Mouse (Mus musculus) limb, embryonic 13.5 days (tissue): Measurements from ENCODE around the gene Gm49380. TPM values are rescaled to one million over a fixed set of nuclear protein-coding genes. Genes with fewer than 3 reads are reported as not detected.
A peak's percentile ranks its signal among the peaks of the same experiment; 100 is the strongest.

ENCODE experiments used
- ATAC-seq: fragments of 200-750 bp; cut with Nextera tagmentation; 2 replicates; pipeline ENCODE4 v1.8.0; 2017; ENCODE audit warnings: low read depth, moderate number of reproducible peaks, moderate TSS enrichment; ENCODE audit not compliant: low FRiP score
- H3K27ac ChIP-seq: fragments of 300-500 bp; sonication (generic); 2 replicates; pipeline ENCODE4 v1.5.1; 2015; ENCODE audit warnings: inconsistent platforms, mild to moderate bottlenecking, moderate library complexity
- H3K27me3 ChIP-seq: fragments of 300-500 bp; sonication (generic); 2 replicates; pipeline ENCODE4 v1.6.1; 2015; ENCODE audit warnings: mild to moderate bottlenecking, inconsistent platforms
- H3K36me3 ChIP-seq: fragments of 300-500 bp; sonication (generic); 2 replicates; pipeline ENCODE4 v1.6.1; 2015; ENCODE audit warnings: inconsistent platforms, mild to moderate bottlenecking, moderate library complexity
- H3K4me1 ChIP-seq: fragments of 300-500 bp; sonication (generic); 2 replicates; pipeline ENCODE4 v1.6.1; 2015; ENCODE audit warnings: inconsistent platforms
- H3K4me2 ChIP-seq: fragments of 300-500 bp; sonication (generic); replicated peaks from 2 replicates; pipeline ENCODE4 v1.6.1; 2015; ENCODE audit warnings: inconsistent platforms, mild to moderate bottlenecking, moderate library complexity
- H3K4me3 ChIP-seq: fragments of 300-500 bp; sonication (generic); 2 replicates; pipeline ENCODE4 v1.5.1; 2015; ENCODE audit warnings: moderate library complexity, mild to moderate bottlenecking, inconsistent platforms
- H3K9ac ChIP-seq: fragments of 300-500 bp; sonication (generic); 2 replicates; pipeline ENCODE4 v1.6.1; 2015; ENCODE audit warnings: mild to moderate bottlenecking, inconsistent platforms
- H3K9me3 ChIP-seq: fragments of 300-500 bp; sonication (generic); 2 replicates; pipeline ENCODE4 v1.6.1; 2016; ENCODE audit warnings: inconsistent platforms
- WGBS: fragments of 180-500 bp; shearing (Covaris S2); methylation state at CpG from one replicate; pipeline ENCODE4 v1.1.7; 2015; 5-methylcytosine and 5-hydroxymethylcytosine counted together
- polyA plus RNA-seq: library from polyadenylated mRNA; unstranded; fragments of >200 nt; fragmentation: Nextera tagmentation; extraction: Ambion mirVana; gene quantifications from 2 replicates; pipeline ENCODE4 v1.2.1, GENCODE M21; 2015

Gene Gm49380
- polyA plus RNA-seq, 1 experiment from 2014 or later = 0.10 TPM

GRCm38 (mm10) chr9:44133287-44133686 is 20.0 kb upstream of the Gm49380 start:
- no peak for ATAC-seq
- Histone ChIP-seq H3K36me3 (peaks cover 14% of the 10 kb centered on the region), H3K27me3 (peaks cover 56% of the 10 kb centered on the region), H3K4me1 (peaks cover 54% of the 10 kb centered on the region), H3K9ac (0 out of 2 replicates have a peak overlapping the region, but pooled peaks have one; percentile 25), H3K9me3 (no peaks in the 10 kb centered on the region), H3K4me3 (peak overlapping the region; percentile 70), H3K4me2 (peak overlapping the region; percentile 89), H3K27ac (peak overlapping the region; percentile 48; the same call in 1 of the 2 replicates)
- 17% methylated on average over 2 of the region's 2 CpGs for WGBS

- Histone ChIP-seq H3K36me3 (peaks cover 5% of the 10 kb centered on the region), H3K27ac (no peak overlapping the region), H3K27me3 (peaks cover 56% of the 10 kb centered on the region), H3K4me1 (peaks cover 54% of the 10 kb centered on the region), H3K9ac (no peak overlapping the region), H3K9me3 (no peaks in the 10 kb centered on the region), H3K4me2 (no peak overlapping the region), H3K4me3 (no peak overlapping the region)
- no peak for ATAC-seq
- 68% methylated on average over 5 of the region's 5 CpGs for WGBS
Observed at GRCm38 (mm10) chr9:44132200-44132599, 18.9 kb upstream of the Gm49380 start.

GRCm38 (mm10) chr9:44131276-44131590 is 17.9 kb upstream of the Gm49380 start:
- Histone ChIP-seq H3K4me3 (no peak overlapping the region), H3K4me2 (peak overlapping the region; percentile 82)
- WGBS = 46% methylated on average over 7 of the region's 7 CpGs

GRCm38 (mm10) chr9:44130581-44131275 is 17.4 kb upstream of the Gm49380 start:
- Histone ChIP-seq H3K27ac (peak overlapping the region; percentile 72), H3K9me3 (no peaks in the 10 kb centered on the region), H3K27me3 (peaks cover 43% of the 10 kb centered on the region), H3K9ac (peak overlapping the region; percentile 71; the same call in 1 of the 2 replicates), H3K36me3 (no peaks in the 10 kb centered on the region), H3K4me2 (peak overlapping the region; percentile 82), H3K4me3 (peak overlapping the region; percentile 42), H3K4me1 (peaks cover 54% of the 10 kb centered on the region)
- WGBS = 24% methylated on average over 19 of the region's 19 CpGs
- ATAC-seq = peak; percentile 21

More at GRCm38 (mm10) chr9:44131276-44131590, 17.9 kb upstream of the Gm49380 start:
- H3K27me3 ChIP-seq = peaks cover 48% of the 10 kb centered on the region
- H3K9me3 ChIP-seq = no peaks in the 10 kb centered on the region
- no peak overlapping the region for H3K9ac ChIP-seq
- no peaks in the 10 kb centered on the region for H3K36me3 ChIP-seq
- H3K27ac ChIP-seq = no peak overlapping the region; the same call in 1 of the 2 replicates
- peaks cover 56% of the 10 kb centered on the region for H3K4me1 ChIP-seq
- no peak for ATAC-seq

DNA sequence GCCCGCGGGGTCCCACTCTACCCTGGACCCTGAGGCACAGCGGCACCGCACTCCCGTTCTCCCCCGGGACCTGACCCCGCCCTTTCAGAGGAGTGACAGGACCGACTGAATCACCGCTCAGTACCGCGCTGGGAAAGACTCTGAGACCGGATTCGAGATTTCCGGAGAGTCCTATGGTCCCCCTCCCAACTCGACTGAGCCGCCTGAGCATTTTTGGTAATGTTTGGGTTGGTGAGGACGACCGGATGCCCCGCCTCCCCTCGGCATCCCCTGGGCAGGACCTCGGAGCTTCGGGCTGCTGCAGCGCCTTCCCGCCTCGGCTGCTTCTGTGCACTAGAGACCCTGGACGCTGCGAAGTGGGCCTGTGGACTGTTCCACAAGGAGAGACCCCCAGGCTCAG is 16.7 kb upstream of the Gm49380 start:
- Histone ChIP-seq H3K36me3 (no peaks in the 10 kb centered on the region), H3K4me1 (peaks cover 52% of the 10 kb centered on the region), H3K27ac (peak overlapping the region; percentile 72), H3K9me3 (no peaks in the 10 kb centered on the region), H3K27me3 (peaks cover 37% of the 10 kb centered on the region), H3K4me3 (peak overlapping the region; percentile 42), H3K9ac (peak overlapping the region; percentile 71), H3K4me2 (peak overlapping the region; percentile 82)
- under 1% methylated on average over 27 of the region's 27 CpGs for WGBS
- peak; percentile 43 for ATAC-seq

DNA sequence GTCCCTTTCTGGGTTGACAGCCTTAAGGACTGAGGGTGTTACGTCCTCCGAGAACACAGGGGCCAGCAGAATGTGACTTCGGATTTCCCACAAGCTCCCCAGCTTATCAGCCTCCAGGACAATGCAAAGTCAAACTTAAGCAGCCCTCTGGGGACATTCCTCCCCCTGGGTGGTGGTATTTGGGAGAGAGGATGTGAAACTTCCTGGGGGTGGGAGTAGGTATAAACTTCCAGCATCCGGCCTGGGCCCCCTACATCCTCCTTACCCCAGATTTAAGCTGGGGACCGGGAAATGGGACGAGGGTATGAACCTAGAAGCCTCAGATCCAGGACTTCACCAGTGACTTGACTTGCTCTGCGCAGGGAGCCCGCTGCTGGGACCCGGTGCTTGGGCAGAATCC is 16.3 kb upstream of the Gm49380 start:
- Histone ChIP-seq H3K4me2 (peak overlapping the region; percentile 82), H3K27me3 (peaks cover 37% of the 10 kb centered on the region), H3K27ac (peak overlapping the region; percentile 72; the same call in 1 of the 2 replicates), H3K9me3 (no peaks in the 10 kb centered on the region), H3K9ac (peak overlapping the region; percentile 71), H3K4me1 (peaks cover 50% of the 10 kb centered on the region), H3K36me3 (no peaks in the 10 kb centered on the region), H3K4me3 (peak overlapping the region; percentile 42)
- WGBS = 10% methylated on average over 9 of the region's 9 CpGs
- no peak for ATAC-seq

GRCm38 (mm10) chr9:44127351-44127801 is 14.1 kb upstream of the Gm49380 start:
- Histone ChIP-seq H3K9me3 (no peaks in the 10 kb centered on the region), H3K27ac (no peak overlapping the region), H3K9ac (no peak overlapping the region), H3K4me3 (no peak overlapping the region), H3K27me3 (peaks cover 20% of the 10 kb centered on the region), H3K4me1 (peaks cover 36% of the 10 kb centered on the region), H3K4me2 (no peak overlapping the region), H3K36me3 (no peaks in the 10 kb centered on the region)
- ATAC-seq = no peak
- WGBS = 51% methylated on average over 3 of the region's 3 CpGs

GRCm38 (mm10) chr9:44126746-44127145 is 13.4 kb upstream of the Gm49380 start:
- Histone ChIP-seq H3K4me2 (peak overlapping the region; percentile 44), H3K4me1 (peaks cover 36% of the 10 kb centered on the region)
- WGBS = 89% methylated on average over 3 of the region's 3 CpGs

DNA sequence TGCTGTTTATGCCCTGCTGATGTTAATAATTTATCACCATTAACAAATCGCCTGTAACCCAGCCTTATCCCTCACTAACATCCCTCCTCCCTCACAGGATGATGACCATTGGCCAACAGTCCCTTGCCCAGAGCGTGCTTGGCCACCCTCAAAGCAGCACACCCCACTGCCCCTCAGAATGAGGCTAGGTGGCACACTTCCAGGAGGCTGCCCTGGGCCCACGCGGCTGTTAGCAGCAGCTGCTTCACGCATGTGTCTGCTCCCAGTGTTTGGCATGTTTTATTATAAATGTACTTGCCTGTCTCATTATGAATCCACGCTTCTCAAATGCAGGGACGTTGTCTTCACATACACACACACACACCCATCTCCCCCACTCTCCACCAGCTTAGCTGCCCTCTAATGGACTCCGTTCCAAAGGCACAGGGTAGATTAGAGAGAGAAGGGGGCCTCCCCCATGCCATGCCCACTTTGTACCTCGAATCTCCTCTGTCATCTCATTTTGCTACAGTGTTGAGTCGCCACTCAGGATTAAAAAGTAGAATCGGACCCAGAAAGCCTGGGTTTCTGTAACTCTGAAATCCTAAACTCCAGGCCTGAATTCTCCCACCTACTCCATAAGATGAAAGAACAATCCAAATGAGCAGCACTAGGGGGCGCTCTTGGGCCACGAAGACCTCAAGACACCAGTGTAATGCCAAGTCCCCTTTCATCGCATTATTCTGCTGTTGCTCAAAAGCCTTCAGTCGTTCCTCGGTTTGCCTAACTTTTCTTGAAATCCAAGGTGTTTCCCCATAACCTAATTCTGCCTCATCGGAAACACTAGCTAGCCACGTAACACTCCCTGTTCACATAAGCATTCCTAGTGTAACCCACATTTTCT is 12.5 kb upstream of the Gm49380 start:
- H3K36me3 ChIP-seq = no peaks in the 10 kb centered on the region
- no peak for ATAC-seq
- peaks cover 5% of the 10 kb centered on the region; the same call in 1 of the 2 replicates for H3K27me3 ChIP-seq
- H3K4me3 ChIP-seq = no peak overlapping the region
- peak overlapping the region; percentile 34; the same call in 1 of the 2 replicates for H3K27ac ChIP-seq
- H3K9me3 ChIP-seq = no peaks in the 10 kb centered on the region
- no peak overlapping the region; the same call in 1 of the 2 replicates for H3K9ac ChIP-seq
- WGBS = 31% methylated on average over 18 of the region's 18 CpGs
- H3K4me1 ChIP-seq = peaks cover 28% of the 10 kb centered on the region
- peak overlapping the region; percentile 44 for H3K4me2 ChIP-seq

More at GRCm38 (mm10) chr9:44126746-44127145, 13.4 kb upstream of the Gm49380 start:
- Histone ChIP-seq H3K27me3 (peaks cover 14% of the 10 kb centered on the region), H3K36me3 (no peaks in the 10 kb centered on the region), H3K9ac (no peak overlapping the region), H3K4me3 (no peak overlapping the region), H3K9me3 (no peaks in the 10 kb centered on the region), H3K27ac (0 out of 2 replicates have a peak overlapping the region, but pooled peaks have one; percentile 35)
- ATAC-seq = no peak

GRCm38 (mm10) chr9:44125026-44125425 is 11.7 kb upstream of the Gm49380 start:
- H3K4me3 ChIP-seq = no peak overlapping the region
- no peak overlapping the region for H3K27ac ChIP-seq
- H3K4me1 ChIP-seq = peaks cover 20% of the 10 kb centered on the region
- 55% methylated on average over 5 of the region's 5 CpGs for WGBS
- H3K9ac ChIP-seq = no peak overlapping the region
- no peaks in the 10 kb centered on the region for H3K9me3 ChIP-seq
- H3K4me2 ChIP-seq = no peak overlapping the region
- H3K27me3 ChIP-seq = peaks cover 5% of the 10 kb centered on the region; the same call in 1 of the 2 replicates
- no peak for ATAC-seq
- H3K36me3 ChIP-seq = no peaks in the 10 kb centered on the region

GRCm38 (mm10) chr9:44124317-44124716 is 11.0 kb upstream of the Gm49380 start:
- Histone ChIP-seq H3K9ac (no peak overlapping the region), H3K9me3 (no peaks in the 10 kb centered on the region), H3K27me3 (0 out of 2 replicates have a peak, but pooled peaks cover 2% of the 10 kb centered on the region), H3K36me3 (no peaks in the 10 kb centered on the region), H3K4me1 (peaks cover 14% of the 10 kb centered on the region), H3K4me2 (no peak overlapping the region), H3K4me3 (no peak overlapping the region), H3K27ac (no peak overlapping the region)
- ATAC-seq = no peak
- 72% methylated on average over 6 of the region's 6 CpGs for WGBS

GRCm38 (mm10) chr9:44119948-44120465 is 6.7 kb upstream of the Gm49380 start:
- no peaks in the 10 kb centered on the region for H3K27me3 ChIP-seq
- H3K27ac ChIP-seq = no peak overlapping the region
- no peaks in the 10 kb centered on the region for H3K4me1 ChIP-seq
- H3K9me3 ChIP-seq = no peaks in the 10 kb centered on the region
- no peak overlapping the region for H3K9ac ChIP-seq
- H3K36me3 ChIP-seq = no peaks in the 10 kb centered on the region
- WGBS = 73% methylated on average over 8 of the region's 8 CpGs
- no peak for ATAC-seq
- H3K4me2 ChIP-seq = no peak overlapping the region
- H3K4me3 ChIP-seq = no peak overlapping the region
